Mouse (Mus musculus): ENCODE results near the gene Snhg11. TPM values are rescaled to one million over a fixed set of nuclear protein-coding genes. Genes with fewer than 3 reads are reported as not detected.

The Snhg11 gene
- polyA plus RNA-seq, 1 experiment from 2014 or later: 22.1 TPM

GRCm38 (mm10) chr2:158413240-158413639, 37.8 kb downstream of the Snhg11 start:
- 90% methylated on average over 2 of the region's 2 CpGs for WGBS
- no peak for DNase-seq (ENCODE audit: low spot score)

GRCm38 (mm10) chr2:158415826-158416225, 40.4 kb downstream of the Snhg11 start:
- Histone ChIP-seq H3K27ac (replicated peaks) (no peak overlapping the region), H3K27me3 (replicated peaks; ENCODE audit: low read depth, poor library complexity, severe bottlenecking) (no peaks in the 10 kb centered on the region), H3K36me3 (replicated peaks) (peaks cover 3% of the 10 kb centered on the region; the same call in 1 of the 2 replicates), H3K9me3 (no peaks in the 10 kb centered on the region), H3K4me3 (no peak overlapping the region), H3K4me1 (peaks cover 6% of the 10 kb centered on the region)
- DNase-seq (ENCODE audit: low spot score): no peak
- 87% methylated on average over 1 of the region's 1 CpGs for WGBS

More at GRCm38 (mm10) chr2:158413240-158413639, 37.8 kb downstream of the Snhg11 start:
- H3K27me3 ChIP-seq (replicated peaks; ENCODE audit: low read depth, poor library complexity, severe bottlenecking): no peaks in the 10 kb centered on the region
- H3K36me3 ChIP-seq (replicated peaks): no peaks in the 10 kb centered on the region
- peaks cover 21% of the 10 kb centered on the region for H3K4me1 ChIP-seq
- no peak overlapping the region for H3K4me3 ChIP-seq
- H3K27ac ChIP-seq (replicated peaks): no peak overlapping the region
- no peaks in the 10 kb centered on the region for H3K9me3 ChIP-seq

GRCm38 (mm10) chr2:158418663-158419062, 43.2 kb downstream of the Snhg11 start:
- H3K27me3 ChIP-seq (replicated peaks; ENCODE audit: low read depth, poor library complexity, severe bottlenecking): no peaks in the 10 kb centered on the region
- peaks cover 22% of the 10 kb centered on the region for H3K36me3 ChIP-seq (replicated peaks)
- H3K27ac ChIP-seq (replicated peaks): no peak overlapping the region
- no peaks in the 10 kb centered on the region for H3K4me1 ChIP-seq
- no peak overlapping the region for H3K4me3 ChIP-seq
- 92% methylated on average over 1 of the region's 1 CpGs for WGBS
- DNase-seq (ENCODE audit: low spot score): no peak
- no peaks in the 10 kb centered on the region for H3K9me3 ChIP-seq

Other genes with a start within 250 kb of the Snhg11 start
- gene Tgm2, start 229.2 kb upstream of the Snhg11 start, polyA plus RNA-seq (2016; fragmentation: Nextera tagmentation; extraction: Ambion mirVana): 6.4 and 7.8 TPM in 2 replicates
- gene D630003M21Rik, start 146.4 kb upstream of the Snhg11 start, polyA plus RNA-seq (2016; fragmentation: Nextera tagmentation; extraction: Ambion mirVana): 3.1 TPM in 2 replicates
- not detected in 2 replicates for gene Bpi, start 117.5 kb upstream of the Snhg11 start, polyA plus RNA-seq (2016; fragmentation: Nextera tagmentation; extraction: Ambion mirVana)
- 1.9 and 3.4 TPM in 2 replicates for gene Lbp, start 69.1 kb upstream of the Snhg11 start, polyA plus RNA-seq (2016; fragmentation: Nextera tagmentation; extraction: Ambion mirVana)
- 11.9 and 12.7 TPM in 2 replicates for gene Ralgapb, start 34.2 kb downstream of the Snhg11 start, polyA plus RNA-seq (2016; fragmentation: Nextera tagmentation; extraction: Ambion mirVana)
- gene Adig, start 127.0 kb downstream of the Snhg11 start, polyA plus RNA-seq (2016; fragmentation: Nextera tagmentation; extraction: Ambion mirVana): not detected in 2 replicates
- gene Arhgap40, start 137.2 kb downstream of the Snhg11 start, polyA plus RNA-seq (2016; fragmentation: Nextera tagmentation; extraction: Ambion mirVana): 0.21 and 0.25 TPM in 2 replicates
- gene Slc32a1, start 235.1 kb downstream of the Snhg11 start, polyA plus RNA-seq (2016; fragmentation: Nextera tagmentation; extraction: Ambion mirVana): 0.05 and 0.15 TPM in 2 replicates
- 14.4 and 16.7 TPM in 2 replicates for gene Actr5, start 249.2 kb downstream of the Snhg11 start, polyA plus RNA-seq (2016; fragmentation: Nextera tagmentation; extraction: Ambion mirVana)

Measured in embryonic facial prominence, embryonic 10.5 days (tissue).